Mouse (Mus musculus) lung, embryonic 16.5 days (tissue): ENCODE measurements around the gene Pcgf3. TPM values are rescaled to one million over a fixed set of nuclear protein-coding genes. Genes with fewer than 3 reads are reported as not detected.

Experiments
- ATAC-seq: fragments of 200-750 bp; cut with Nextera tagmentation; 2 replicates; pipeline ENCODE4 v1.8.0; 2017; ENCODE audit warnings: low read depth, mild to moderate bottlenecking, moderate library complexity
- H3K27ac ChIP-seq: fragments of 300-500 bp; sonication (generic); 2 replicates; pipeline ENCODE4 v1.5.1; 2014; ENCODE audit warnings: mild to moderate bottlenecking, control low read depth, low read length
- H3K27me3 ChIP-seq: fragments of 300-500 bp; sonication (generic); 2 replicates; pipeline ENCODE4 v1.6.1; 2014; ENCODE audit warnings: low read depth, low read length, mixed read lengths; ENCODE audit not compliant: control insufficient read depth, insufficient read depth
- H3K36me3 ChIP-seq: fragments of 300-500 bp; sonication (generic); 2 replicates; pipeline ENCODE4 v1.6.1; 2014; ENCODE audit warnings: low read length; ENCODE audit not compliant: control insufficient read depth, insufficient read depth
- H3K4me1 ChIP-seq: fragments of 300-500 bp; sonication (generic); replicated peaks from 2 replicates; pipeline ENCODE4 v1.6.1; 2014; ENCODE audit warnings: low read length, mixed read lengths; ENCODE audit not compliant: control insufficient read depth, insufficient read depth
- H3K4me2 ChIP-seq: fragments of 300-500 bp; sonication (generic); 2 replicates; pipeline ENCODE4 v1.6.1; 2014; ENCODE audit warnings: low read depth, low read length, control low read depth
- H3K4me3 ChIP-seq: fragments of 300-500 bp; sonication (generic); 2 replicates; pipeline ENCODE4 v1.5.1; 2014; ENCODE audit warnings: mild to moderate bottlenecking, low read length, control low read depth
- H3K9ac ChIP-seq: fragments of 300-500 bp; sonication (generic); 2 replicates; pipeline ENCODE4 v1.6.1; 2014; ENCODE audit warnings: low read length, control low read depth
- H3K9me3 ChIP-seq: fragments of 300-500 bp; sonication (generic); 2 replicates; pipeline ENCODE4 v1.6.1; 2016; ENCODE audit warnings: low read length; ENCODE audit not compliant: control insufficient read depth
- WGBS: fragments of 180-500 bp; shearing (Covaris S2); extraction: QIAGEN DNeasy Blood & Tissue Kit; methylation state at CpG from one replicate; pipeline ENCODE4 v1.1.7; 2014; 5-methylcytosine and 5-hydroxymethylcytosine counted together
- polyA plus RNA-seq: library from polyadenylated mRNA; unstranded; fragments of >200 nt; fragmentation: Nextera tagmentation; extraction: Ambion mirVana; gene quantifications from 2 replicates; pipeline ENCODE4 v1.2.1, GENCODE M21; 2015

Gene Pcgf3
- polyA plus RNA-seq, 1 experiment from 2014 or later: 18.9 TPM

GRCm38 (mm10) chr5:108543516-108544291 lies 82.7 kb downstream of the Pcgf3 start:
- WGBS: 54% methylated on average over 7 of the region's 7 CpGs
- H3K9ac ChIP-seq: no peak overlapping the region

GRCm38 (mm10) chr5:108547636-108548035 lies 86.6 kb downstream of the Pcgf3 start:
- Histone ChIP-seq H3K4me2 (no peak overlapping the region), H3K27me3 (peaks cover 20% of the 10 kb centered on the region), H3K9me3 (no peaks in the 10 kb centered on the region), H3K27ac (no peak overlapping the region), H3K4me3 (no peak overlapping the region), H3K4me1 (no peaks in the 10 kb centered on the region; the same call in 1 of the 2 replicates), H3K9ac (no peak overlapping the region), H3K36me3 (no peaks in the 10 kb centered on the region)
- WGBS: 84% methylated on average over 5 of the region's 5 CpGs
- ATAC-seq: no peak

More at GRCm38 (mm10) chr5:108543516-108544291, 82.7 kb downstream of the Pcgf3 start:
- Histone ChIP-seq H3K27me3 (no peaks in the 10 kb centered on the region), H3K27ac (no peak overlapping the region), H3K4me3 (no peak overlapping the region), H3K36me3 (no peaks in the 10 kb centered on the region), H3K4me2 (no peak overlapping the region), H3K9me3 (no peaks in the 10 kb centered on the region), H3K4me1 (no peaks in the 10 kb centered on the region)
- no peak for ATAC-seq

GRCm38 (mm10) chr5:108549137-108549488 lies 88.1 kb downstream of the Pcgf3 start:
- no peak for ATAC-seq
- Histone ChIP-seq H3K36me3 (no peaks in the 10 kb centered on the region), H3K4me3 (peak overlapping the region; percentile 23; the same call in 1 of the 2 replicates), H3K4me2 (no peak overlapping the region), H3K27me3 (peaks cover 20% of the 10 kb centered on the region), H3K27ac (no peak overlapping the region), H3K9me3 (no peaks in the 10 kb centered on the region), H3K4me1 (no peaks in the 10 kb centered on the region; the same call in 1 of the 2 replicates), H3K9ac (no peak overlapping the region)
- 14% methylated on average over 7 of the region's 7 CpGs for WGBS

GRCm38 (mm10) chr5:108549489-108550206 lies 88.6 kb downstream of the Pcgf3 start, which contains the start of gene Cplx1:
Cplx1 (minus strand) TSS chr5:108550024.
- 2% methylated on average over 48 of the region's 56 CpGs for WGBS
- Histone ChIP-seq H3K4me3 (peak within 1 kb of the TSS; percentile 23; the same call in 1 of the 2 replicates), H3K27ac (no peak within 1 kb of the TSS), H3K27me3 (peaks cover 20% of the 10 kb centered on the region), H3K36me3 (no peaks in the 10 kb centered on the region), H3K9me3 (no peaks in the 10 kb centered on the region), H3K4me2 (peak within 1 kb of the TSS; percentile 42), H3K9ac (no peak within 1 kb of the TSS), H3K4me1 (no peaks in the 10 kb centered on the region; the same call in 1 of the 2 replicates)
- ATAC-seq: no peak; the same call in 1 of the 2 replicates

GRCm38 (mm10) chr5:108550207-108550594 lies 89.2 kb downstream of the Pcgf3 start:
- 1% methylated on average over 16 of the region's 16 CpGs for WGBS
- ATAC-seq: no peak

GRCm38 (mm10) chr5:108554041-108554440 lies 93.0 kb downstream of the Pcgf3 start:
- Histone ChIP-seq H3K9ac (no peak overlapping the region), H3K27me3 (peaks cover 19% of the 10 kb centered on the region), H3K4me1 (no peaks in the 10 kb centered on the region; the same call in 1 of the 2 replicates), H3K36me3 (no peaks in the 10 kb centered on the region), H3K4me2 (no peak overlapping the region), H3K4me3 (no peak overlapping the region), H3K9me3 (no peaks in the 10 kb centered on the region), H3K27ac (no peak overlapping the region)
- 67% methylated on average over 1 of the region's 1 CpGs for WGBS
- ATAC-seq: no peak

More at GRCm38 (mm10) chr5:108550207-108550594, 89.2 kb downstream of the Pcgf3 start:
- no peaks in the 10 kb centered on the region; the same call in 1 of the 2 replicates for H3K4me1 ChIP-seq
- H3K4me3 ChIP-seq: peak overlapping the region; percentile 23; the same call in 1 of the 2 replicates
- H3K27ac ChIP-seq: no peak overlapping the region
- no peak overlapping the region for H3K9ac ChIP-seq
- no peaks in the 10 kb centered on the region for H3K9me3 ChIP-seq
- peaks cover 20% of the 10 kb centered on the region for H3K27me3 ChIP-seq
- H3K4me2 ChIP-seq: peak overlapping the region; percentile 42
- no peaks in the 10 kb centered on the region for H3K36me3 ChIP-seq

Other genes starting within 250 kb of the Pcgf3 start
- 40.5 and 45.3 TPM in 2 replicates for gene Dr1, start 192.3 kb upstream of the Pcgf3 start, polyA plus RNA-seq
- 7.0 and 7.4 TPM in 2 replicates for gene Pigg, start 148.6 kb upstream of the Pcgf3 start, polyA plus RNA-seq
- gene Gm42517, start 93.3 kb upstream of the Pcgf3 start, polyA plus RNA-seq: not detected in 2 replicates
- gene Pde6b, start 72.8 kb upstream of the Pcgf3 start, polyA plus RNA-seq: 0.50 TPM in 1 of 2 replicates, not detected in the other
- 324 and 387 TPM in 2 replicates for gene Atp5k, start 26.8 kb upstream of the Pcgf3 start, polyA plus RNA-seq
- gene Mfsd7a, start 12.3 kb upstream of the Pcgf3 start, polyA plus RNA-seq: 0.54 and 0.60 TPM in 2 replicates
- gene Cplx1, start 88.8 kb downstream of the Pcgf3 start, polyA plus RNA-seq: 0.95 and 1.3 TPM in 2 replicates
- gene Gak, start 168.5 kb downstream of the Pcgf3 start, polyA plus RNA-seq: 51.7 and 57.1 TPM in 2 replicates
- gene Tmem175, start 168.5 kb downstream of the Pcgf3 start, polyA plus RNA-seq: 30.0 and 30.8 TPM in 2 replicates
- gene Idua, start 199.1 kb downstream of the Pcgf3 start, polyA plus RNA-seq: 13.8 and 15.7 TPM in 2 replicates
- gene Dgkq, start 208.4 kb downstream of the Pcgf3 start, polyA plus RNA-seq: 11.0 and 12.7 TPM in 2 replicates
- 0.51 and 0.75 TPM in 2 replicates for gene Slc26a1, start 214.3 kb downstream of the Pcgf3 start, polyA plus RNA-seq
- 11.2 and 11.8 TPM in 2 replicates for gene Fgfrl1, start 231.2 kb downstream of the Pcgf3 start, polyA plus RNA-seq